Comparison of ENCODE assay signal across 7 mouse cellular contexts in the genomic region with DNA sequence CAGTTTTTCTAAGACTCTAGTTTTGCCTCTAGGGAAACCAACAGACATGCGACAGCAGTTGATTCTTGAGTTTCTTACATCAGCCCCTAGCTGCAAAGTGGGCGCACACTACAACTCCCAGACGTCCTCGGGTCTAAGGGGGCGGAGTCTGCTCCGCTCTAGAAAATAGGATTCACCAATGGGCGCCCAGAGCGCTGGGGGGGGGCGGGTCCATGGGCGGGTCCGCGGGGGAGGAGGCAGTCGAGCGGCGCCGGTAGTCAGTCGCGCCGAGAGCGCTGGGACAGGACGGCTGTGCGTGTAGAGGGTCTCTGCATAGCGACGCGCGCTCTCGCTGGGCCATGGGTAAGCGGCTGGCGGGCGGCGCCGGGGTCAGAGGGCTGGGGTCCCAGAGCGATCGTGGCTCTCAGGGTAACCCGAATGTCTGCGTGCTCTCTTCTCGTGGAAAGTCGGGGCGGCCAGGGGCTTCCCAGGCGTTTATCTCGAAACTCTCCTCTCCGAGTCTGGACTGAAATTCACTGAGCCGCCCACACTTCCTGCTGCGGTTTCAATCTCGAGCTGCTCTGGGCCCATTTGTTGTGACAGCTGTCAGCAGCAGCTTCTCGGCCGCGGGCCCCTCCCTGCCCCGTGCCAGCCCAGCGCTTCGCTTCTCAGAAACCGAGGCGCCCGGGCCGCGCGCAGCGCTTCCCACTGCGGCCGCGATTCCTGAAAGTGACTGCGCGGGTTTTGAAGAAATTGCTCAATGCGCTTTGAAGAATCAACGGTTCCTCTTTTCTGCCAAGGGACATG. TPM values are rescaled to one million over a fixed set of nuclear protein-coding genes. Genes with fewer than 3 reads are reported as not detected.
DNase-seq lines count a peak whose midpoint lies in the region; ATAC-seq lines count a peak whose summit lies in the region.

A gene (plus strand): TSS at position 239 of the 786 bp plus-strand sequence.

- H3K27ac ChIP-seq in limb, embryonic 10.5 days: peak within 1 kb of the TSS; percentile 42; the same call in 1 of the 2 replicates
- 0 out of 2 replicates have a peak within 1 kb of the TSS, but pooled peaks have one; percentile 9 for H3K27ac ChIP-seq in midbrain, embryonic 13.5 days

- 2% methylated on average over 65 of the region's 65 CpGs for WGBS in limb, embryonic 10.5 days
- under 1% methylated on average over 65 of the region's 65 CpGs for WGBS in midbrain, embryonic 13.5 days

- H3K27me3 ChIP-seq in limb, embryonic 10.5 days (ENCODE audit: low read depth, poor library complexity, severe bottlenecking): peaks cover 43% of the 10 kb centered on the region
- peaks cover 23% of the 10 kb centered on the region for H3K27me3 ChIP-seq in midbrain, embryonic 13.5 days

- peak within 1 kb of the TSS; percentile 90 for H3K4me2 ChIP-seq in midbrain, embryonic 13.5 days (replicated peaks)

- no peaks in the 10 kb centered on the region for H3K36me3 ChIP-seq in limb, embryonic 10.5 days
- no peaks in the 10 kb centered on the region for H3K36me3 ChIP-seq in midbrain, embryonic 13.5 days

- peak; percentile 60 for ATAC-seq in granulocyte monocyte progenitor cell, adult 5-6 weeks (replicated peaks; ENCODE audit: poor library complexity, severe bottlenecking)
- ATAC-seq in midbrain, embryonic 13.5 days: peak; percentile 92

- peak within 1 kb of the TSS; percentile 66 for H3K9ac ChIP-seq in midbrain, embryonic 13.5 days (replicated peaks)

- peaks cover 24% of the 10 kb centered on the region for H3K4me1 ChIP-seq in limb, embryonic 10.5 days
- peaks cover 19% of the 10 kb centered on the region for H3K4me1 ChIP-seq in midbrain, embryonic 13.5 days (replicated peaks)

- DNase-seq in adrenal gland, adult 8-10 months: peak; percentile 72
- DNase-seq in embryo, embryonic 9.5 days (ENCODE audit: extremely low spot score): peak; percentile 94
- peak; percentile 80 for DNase-seq in kidney, adult 11 months
- DNase-seq in limb, embryonic 10.5 days (ENCODE audit: low spot score): peak; percentile 96
- peak; percentile 76 for DNase-seq in spleen, adult 12 weeks (ENCODE audit: low spot score)

- H3K9me3 ChIP-seq in limb, embryonic 10.5 days (replicated peaks): no peaks in the 10 kb centered on the region
- no peaks in the 10 kb centered on the region for H3K9me3 ChIP-seq in midbrain, embryonic 13.5 days

- peak within 1 kb of the TSS; percentile 68 for H3K4me3 ChIP-seq in limb, embryonic 10.5 days
- peak within 1 kb of the TSS; percentile 56 for H3K4me3 ChIP-seq in midbrain, embryonic 13.5 days (replicated peaks)

RNA-seq across cellular contexts. Expression of the gene that starts here (rescaled TPM):
- total RNA-seq in adrenal gland, adult 8-10 months (2022): 1 to 10 TPM; 4.0 to 6.3 (median 4.9) TPM
- 36.0 and 42.2 TPM in 2 replicates for total RNA-seq in granulocyte monocyte progenitor cell, adult 5-6 weeks (2014; fragmentation: Nextera tagmentation)
- total RNA-seq in granulocyte monocyte progenitor cell, adult 5-6 weeks (2017): 33.7 and 33.9 TPM in 2 replicates
- polyA plus RNA-seq in limb, embryonic 10.5 days (2016; fragmentation: Nextera tagmentation; extraction: Ambion mirVana): 2.8 and 4.2 TPM in 2 replicates
- polyA plus RNA-seq in midbrain, embryonic 13.5 days (2015; fragmentation: Nextera tagmentation; extraction: Ambion mirVana): 2.3 and 2.4 TPM in 2 replicates

Comparison
In these comparisons a context has a peak if more than half of its experiments do, and no peak if none do; other contexts are left out.
1. Peak in every context shown above with its lines: DNase-seq, ATAC-seq, H3K4me3 ChIP-seq and H3K27ac ChIP-seq.
2. RNA of the gene that starts here (total RNA-seq): 33.7 to 42.2 TPM in granulocyte monocyte progenitor cell, adult 5-6 weeks; 4.0 to 6.3 TPM in adrenal gland, adult 8-10 months; every median in the first group is over 4 times any median in the second.